Mouse (Mus musculus) olfactory bulb, adult 2 months (tissue): ENCODE measurements around the gene Crybb1.

Experiments
- CTCF ChIP-seq: fragments of 200-500 bp; IDR thresholded peaks from 2 replicates; pipeline ENCODE4 v1.5.1; 2012; ENCODE audit warnings: low read depth, mild to moderate bottlenecking, low read length, moderate library complexity; ENCODE audit not compliant: insufficient read depth
- POLR2A ChIP-seq: fragments of 200-500 bp; IDR thresholded peaks from 2 replicates; pipeline ENCODE4 v1.6.1; 2012; ENCODE audit warnings: mild to moderate bottlenecking, low read depth, low read length, moderate library complexity; ENCODE audit not compliant: insufficient read depth

GRCm38 (mm10) chr5:112214419-112214818 lies 41.2 kb upstream of the Crybb1 start:
- TF ChIP-seq POLR2A: no peak
- peak; percentile 66 for TF ChIP-seq CTCF
